Mouse (Mus musculus) spleen, adult 2 months (tissue): ENCODE measurements at regions not wholly inside any gene's neighbourhood (a gene's known extent, or its start where the extent isn't known, plus 50 kb on each side); places are given as distances from the start of the nearest gene placed in this dataset.

ENCODE experiments used
- CTCF ChIP-seq: fragments of 200-500 bp; IDR thresholded peaks from 2 replicates; pipeline ENCODE4 v1.5.1; 2011; ENCODE audit warnings: mild to moderate bottlenecking, inconsistent platforms; ENCODE audit not compliant: insufficient read depth, insufficient read length, insufficient replicate concordance; ENCODE audit errors: extremely low read depth
- POLR2A ChIP-seq: fragments of 200-500 bp; IDR thresholded peaks from 2 replicates; pipeline ENCODE4 v1.6.1; 2011; ENCODE audit warnings: low read depth, low read length, inconsistent platforms

- no peak for TF ChIP-seq CTCF
- TF ChIP-seq POLR2A: no peak
These were observed 180.4 kb upstream of the Slco3a1 start for GRCm38 (mm10) chr7:74734941-74735340.
